Mouse (Mus musculus) urinary bladder, postnatal 4 days (tissue): ENCODE results near the gene Ppp2r5c.

Source experiments
- DNase-seq, 2 experiments: peaks; one replicate each; pipeline ENCODE4 v3.0.0; 2021 to 2022; ENCODE audit warnings: low spot score in 2 of 2

Gene Ppp2r5c

GRCm38 (mm10) chr12:110511201-110511600 is 64.3 kb downstream of the Ppp2r5c start:
- no peak for DNase-seq

DNA sequence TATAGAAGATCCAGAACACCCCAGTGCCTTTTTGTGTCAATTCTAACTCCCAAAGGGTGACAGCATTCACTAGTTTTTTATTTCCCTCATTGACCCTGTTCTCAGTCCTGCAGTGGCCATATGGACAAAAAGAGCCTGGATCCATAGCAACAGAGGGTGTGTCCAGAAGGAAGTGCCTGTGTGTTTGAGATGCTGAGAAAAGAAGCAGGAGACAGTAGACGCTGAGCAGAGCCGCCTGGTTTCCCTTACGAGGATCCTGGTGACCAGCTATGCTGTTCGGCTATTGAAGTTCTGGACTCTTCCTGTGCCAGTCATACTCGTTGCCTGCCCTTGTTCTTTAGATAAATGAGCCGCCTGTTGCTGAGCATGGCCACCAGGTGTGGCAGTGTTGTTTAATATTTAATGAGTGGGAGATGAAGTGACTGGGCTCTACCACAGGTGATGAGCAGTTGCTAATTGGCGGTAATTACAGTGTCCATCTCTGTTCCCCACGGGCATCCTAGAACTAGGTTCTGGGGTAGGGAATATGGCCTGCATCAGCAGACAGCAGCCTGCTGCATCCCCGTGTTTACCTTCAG is 65.0 kb downstream of the Ppp2r5c start:
- no peak for DNase-seq

DNA sequence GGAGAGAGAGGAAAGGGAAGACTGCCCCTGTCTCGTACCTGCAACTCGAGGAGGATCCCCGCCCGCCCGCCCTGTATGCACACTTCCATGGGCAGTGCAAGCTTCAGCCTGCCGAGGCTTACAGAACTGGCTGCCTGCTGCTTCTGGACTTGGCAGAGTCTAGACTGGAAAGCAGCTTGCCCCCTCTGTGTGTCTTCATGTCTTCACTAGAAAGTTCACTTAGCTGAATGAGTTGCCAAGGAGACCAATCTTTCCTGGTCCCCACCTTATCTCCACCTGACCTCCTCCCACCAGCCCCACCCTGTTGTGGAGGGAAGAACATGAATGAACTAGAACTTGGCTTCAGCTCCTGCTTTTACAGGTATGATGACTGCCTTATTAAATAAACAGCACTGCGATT is 66.0 kb downstream of the Ppp2r5c start:
- no peak for DNase-seq

GRCm38 (mm10) chr12:110515676-110516075 is 68.8 kb downstream of the Ppp2r5c start:
- no peak for DNase-seq

- DNase-seq, result no peak
Measured at GRCm38 (mm10) chr12:110520236-110520987, 73.5 kb downstream of the Ppp2r5c start.

GRCm38 (mm10) chr12:110523526-110523925 is 76.6 kb downstream of the Ppp2r5c start:
- DNase-seq, result no peak

- DNase-seq, result no peak
Measured at GRCm38 (mm10) chr12:110532711-110533110, 85.8 kb downstream of the Ppp2r5c start.

GRCm38 (mm10) chr12:110533151-110533550 is 86.2 kb downstream of the Ppp2r5c start:
- no peak for DNase-seq

- no peak for DNase-seq
Measured at GRCm38 (mm10) chr12:110533832-110534231, 86.9 kb downstream of the Ppp2r5c start.

- no peak for DNase-seq
Measured at GRCm38 (mm10) chr12:110535361-110535760, 88.4 kb downstream of the Ppp2r5c start.

DNA sequence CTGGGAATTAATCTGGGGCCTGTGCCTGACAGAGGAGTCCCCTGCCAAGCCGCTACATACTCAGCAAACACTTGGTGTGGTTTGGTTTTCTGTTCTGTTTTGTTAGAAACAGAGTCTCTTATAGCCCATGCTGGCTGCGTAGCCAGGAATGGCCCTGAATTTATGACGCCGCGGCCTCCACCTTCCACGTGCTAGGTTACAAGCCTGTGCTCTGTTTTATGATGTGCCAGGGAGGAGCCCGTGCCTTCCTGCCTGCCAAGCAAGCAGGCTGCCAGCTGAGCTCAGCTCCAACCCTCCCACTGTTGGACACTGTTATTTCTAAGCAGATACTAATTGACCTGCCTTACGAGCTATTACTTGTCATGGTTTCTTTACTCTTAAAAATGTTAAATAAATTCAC is 90.8 kb downstream of the Ppp2r5c start:
- DNase-seq, result no peak

DNA sequence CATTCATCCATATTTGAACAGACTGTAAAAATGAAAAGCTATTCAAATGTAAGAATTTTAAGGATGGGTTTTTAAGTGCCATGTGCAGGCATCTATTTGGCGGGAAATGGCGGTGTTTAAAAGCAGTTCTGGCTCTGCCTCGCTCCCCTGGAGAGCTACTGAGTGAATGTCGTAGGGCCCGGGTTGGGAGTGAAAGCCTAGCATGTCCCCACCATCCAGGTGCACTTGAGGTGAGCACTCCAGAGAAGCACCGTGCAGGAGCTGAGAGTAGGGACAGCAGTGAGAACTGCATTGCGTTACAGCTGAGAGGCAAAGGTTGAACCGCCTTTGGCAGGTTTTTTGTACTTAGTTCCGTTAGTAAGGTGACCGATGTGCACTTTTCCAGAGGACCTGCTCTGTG is 92.4 kb downstream of the Ppp2r5c start:
- DNase-seq, result no peak

DNA sequence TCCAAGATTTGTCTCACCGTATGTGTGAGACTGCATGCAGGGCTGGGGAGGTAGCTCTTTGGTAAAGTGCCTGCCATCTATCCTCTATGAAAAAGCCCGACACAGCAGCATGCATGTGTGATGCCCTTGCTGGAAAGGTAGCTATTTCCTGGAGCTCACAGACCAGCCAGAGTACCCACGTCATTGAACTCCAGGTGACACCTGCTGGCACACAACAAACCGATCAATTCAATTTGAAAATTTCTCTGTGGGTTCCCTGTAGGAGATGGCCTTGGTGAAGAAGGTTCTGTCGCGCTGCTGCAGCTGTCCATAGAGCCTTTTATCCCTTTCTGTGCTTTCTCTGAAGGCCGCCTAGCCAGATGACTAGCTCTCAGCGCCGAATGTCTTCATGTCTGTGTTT is 92.9 kb downstream of the Ppp2r5c start:
- DNase-seq, result no peak

- DNase-seq, result no peak
Measured at GRCm38 (mm10) chr12:110540273-110540672, 93.4 kb downstream of the Ppp2r5c start.

GRCm38 (mm10) chr12:110541001-110541400 is 94.1 kb downstream of the Ppp2r5c start:
- DNase-seq, result no peak

GRCm38 (mm10) chr12:110541528-110541927 is 94.6 kb downstream of the Ppp2r5c start:
- no peak for DNase-seq

DNA sequence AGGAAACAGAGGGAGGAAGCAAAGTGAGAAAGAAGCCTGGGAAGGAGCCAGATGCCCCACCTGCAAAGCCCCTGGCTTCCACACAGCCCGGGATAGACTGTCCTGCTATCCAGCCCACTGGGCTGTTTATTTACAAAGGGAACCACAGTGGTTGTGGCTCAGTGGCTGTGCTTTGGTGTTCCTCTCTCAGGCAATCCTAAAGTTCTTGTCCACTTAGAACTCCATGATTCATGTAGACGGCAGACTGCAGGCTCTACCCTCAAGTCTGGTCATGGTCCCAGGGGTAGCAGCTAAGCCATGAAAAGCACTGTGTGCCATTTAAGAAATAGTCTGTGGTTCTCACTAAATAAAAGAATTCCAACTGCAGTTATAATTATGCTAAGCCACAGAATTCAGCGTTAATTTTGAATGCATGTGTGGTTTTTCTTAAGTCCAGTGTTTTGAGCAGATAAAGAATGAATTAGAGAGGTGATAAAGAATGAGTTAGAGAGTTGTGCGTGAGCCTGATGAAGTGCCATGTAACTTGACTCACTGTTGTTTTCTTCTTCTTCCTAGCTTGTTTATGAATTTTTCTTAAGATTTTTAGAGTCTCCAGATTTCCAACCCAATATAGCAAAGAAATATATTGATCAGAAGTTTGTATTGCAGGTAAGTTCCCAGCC is 98.3 kb downstream of the Ppp2r5c start:
- no peak for DNase-seq

DNA sequence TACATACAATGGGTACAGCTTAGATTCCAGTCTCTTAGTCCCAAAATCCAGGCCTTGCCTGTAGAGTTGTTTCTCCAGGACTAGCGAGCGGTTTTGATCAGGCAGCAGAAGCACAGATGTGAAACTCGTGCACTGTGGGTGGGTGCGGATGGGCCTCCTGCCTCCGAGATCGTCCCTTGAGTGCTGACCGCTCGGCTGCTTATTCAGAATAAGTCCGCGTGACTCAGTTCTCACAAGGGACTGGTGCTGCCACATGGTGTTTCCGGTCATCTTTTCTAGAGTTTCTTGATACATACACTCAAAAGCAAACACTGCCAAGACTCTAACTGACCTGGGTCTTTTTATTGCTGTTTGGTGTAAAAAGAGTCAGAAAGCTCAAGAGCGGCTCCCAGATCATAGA is 100.7 kb downstream of the Ppp2r5c start:
- DNase-seq, result no peak

- no peak for DNase-seq
Measured at GRCm38 (mm10) chr12:110549437-110550112, 102.7 kb downstream of the Ppp2r5c start.

DNA sequence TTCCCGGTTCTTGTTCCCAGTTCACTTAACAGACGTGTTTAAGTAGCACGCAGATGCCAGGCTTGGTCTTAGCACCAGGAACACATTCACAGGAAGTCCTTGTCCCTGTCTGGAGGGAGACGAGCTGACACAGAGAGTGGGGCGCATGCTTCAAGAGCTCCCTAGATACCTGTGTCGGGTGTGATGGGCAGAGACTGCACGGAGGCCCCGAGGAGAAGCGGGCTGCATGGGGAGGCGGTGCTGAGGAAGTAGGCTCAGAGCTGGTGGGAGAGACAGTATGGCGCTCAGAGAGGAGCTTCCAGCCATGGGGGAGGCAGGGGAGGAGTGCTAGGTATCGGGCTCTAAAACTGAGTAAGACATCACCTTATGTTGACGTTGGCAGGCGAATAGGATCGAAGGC is 103.4 kb downstream of the Ppp2r5c start:
- no peak for DNase-seq

- no peak for DNase-seq
Measured at GRCm38 (mm10) chr12:110552113-110552512, 105.2 kb downstream of the Ppp2r5c start.

DNA sequence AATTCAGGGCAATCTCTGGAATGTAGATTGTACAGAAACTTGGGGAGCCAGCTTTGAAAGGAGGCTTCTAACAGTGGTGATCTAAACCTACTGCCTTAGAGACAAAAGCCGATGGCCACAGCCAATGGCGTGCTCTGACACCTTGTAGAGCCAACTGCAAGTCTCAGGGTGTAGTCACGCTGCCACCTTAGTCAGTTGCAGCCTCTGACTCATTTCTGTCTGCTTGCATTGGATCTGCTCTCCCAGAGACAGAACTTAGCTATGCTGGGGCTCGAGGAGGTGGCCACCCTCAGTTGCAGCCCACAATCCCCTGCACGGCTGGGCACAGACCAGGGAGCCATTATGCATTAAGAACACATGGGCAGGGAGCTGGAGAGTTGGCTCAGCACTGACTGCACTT is 106.4 kb downstream of the Ppp2r5c start:
- no peak for DNase-seq
